Mouse (Mus musculus) erythroblast, embryonic 14.5 days (primary cell): ENCODE measurements around the gene Ccdc69.

Experiments
- GATA1 ChIP-seq: IDR thresholded peaks from 2 replicates; pipeline ENCODE4 v1.6.1; 2012; ENCODE audit warnings: low read length, inconsistent platforms, mixed read lengths
- TAL1 ChIP-seq: IDR thresholded peaks from 3 replicates; pipeline ENCODE4 v1.6.1; 2012; ENCODE audit warnings: low read length, inconsistent platforms, mixed read lengths

GRCm38 (mm10) chr11:55120821-55121271 lies 42.9 kb upstream of the Ccdc69 start:
- TF ChIP-seq GATA1 (no peak), TAL1 (no peak)
